Mouse (Mus musculus): ENCODE data around the gene Mettl22. TPM values are rescaled to one million over a fixed set of nuclear protein-coding genes. Genes with fewer than 3 reads are reported as not detected.
A peak's percentile ranks its signal among the peaks of the same experiment; 100 is the strongest.

The Mettl22 gene
- total RNA-seq (2021): 10 to 100 TPM; 26.4 to 27.9 TPM

DNA sequence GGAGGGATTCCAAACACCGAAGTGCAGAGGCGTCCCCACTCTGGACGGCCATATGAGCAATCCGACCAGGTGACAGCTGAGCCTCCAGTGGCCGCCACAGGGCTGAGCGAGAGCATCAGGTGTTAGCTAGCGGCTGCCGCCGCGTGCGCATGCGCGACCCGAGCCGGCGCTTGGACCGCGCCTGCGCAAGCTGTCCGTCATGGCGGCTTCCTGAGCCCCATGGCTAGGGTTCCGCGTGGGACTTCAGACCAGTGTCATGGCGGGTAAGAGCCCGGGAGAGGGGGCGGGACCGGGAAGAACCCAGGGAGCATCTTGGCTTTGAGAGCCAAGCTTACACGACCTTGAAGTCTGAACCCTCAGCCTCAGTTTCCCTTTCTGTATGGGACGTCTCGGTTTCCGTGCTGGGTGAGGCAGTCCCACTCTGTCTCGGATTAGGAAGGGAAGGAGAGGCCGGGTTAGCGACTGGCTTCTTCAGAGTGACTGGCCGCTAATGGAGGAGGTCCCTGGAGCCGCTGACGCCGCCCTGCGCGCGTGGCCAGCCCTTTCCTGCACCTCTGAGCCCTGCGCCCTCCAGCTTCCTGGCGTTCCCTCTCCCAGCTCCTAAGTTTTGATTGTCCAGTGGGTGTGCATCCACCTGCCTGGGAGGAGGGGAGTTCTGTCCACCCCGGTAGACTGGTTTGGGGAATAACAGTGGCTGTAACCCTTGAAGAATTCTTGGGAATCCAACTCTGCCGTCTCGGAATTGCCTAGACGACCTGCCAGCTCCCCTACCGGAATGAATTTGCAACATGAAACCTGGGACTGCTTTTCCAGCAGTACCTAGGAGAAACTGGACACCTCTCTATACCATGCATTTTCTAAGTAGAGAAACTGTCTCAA is at the start of gene Mettl22:
Gene Mettl22 (plus strand): TSS at position 186 of the 879 bp plus-strand sequence.
- intact Hi-C loops (cut with DNase I): loop anchor here (5.0 kb wide), 1 partner anchor 59 kb away; no protein-coding TSS in a partner anchor
- peak; percentile 89 to 93 for DNase-seq (ENCODE audit: low spot score in 2 of 2)

DNA sequence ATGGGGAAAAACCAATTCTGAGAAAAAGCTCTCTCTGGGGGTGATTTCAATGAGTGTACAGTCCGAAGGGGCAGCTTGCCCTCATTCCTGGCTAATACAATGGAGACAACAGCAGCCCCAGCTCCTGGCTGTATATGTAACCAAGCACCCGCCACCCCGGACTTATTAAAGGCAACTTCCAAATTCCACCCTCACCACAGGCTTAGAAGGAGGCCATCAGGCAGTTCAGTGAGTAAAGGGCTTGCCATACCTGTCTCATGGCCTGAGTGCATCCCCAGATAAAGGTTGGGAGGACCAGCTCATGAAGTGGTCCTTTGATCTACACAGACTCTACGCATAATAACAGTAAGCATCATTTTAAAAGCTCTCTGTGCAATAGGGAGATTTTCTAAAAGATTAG is 49.7 kb upstream of the Mettl22 start:
- no peak for DNase-seq (ENCODE audit: low spot score in 2 of 2)

DNA sequence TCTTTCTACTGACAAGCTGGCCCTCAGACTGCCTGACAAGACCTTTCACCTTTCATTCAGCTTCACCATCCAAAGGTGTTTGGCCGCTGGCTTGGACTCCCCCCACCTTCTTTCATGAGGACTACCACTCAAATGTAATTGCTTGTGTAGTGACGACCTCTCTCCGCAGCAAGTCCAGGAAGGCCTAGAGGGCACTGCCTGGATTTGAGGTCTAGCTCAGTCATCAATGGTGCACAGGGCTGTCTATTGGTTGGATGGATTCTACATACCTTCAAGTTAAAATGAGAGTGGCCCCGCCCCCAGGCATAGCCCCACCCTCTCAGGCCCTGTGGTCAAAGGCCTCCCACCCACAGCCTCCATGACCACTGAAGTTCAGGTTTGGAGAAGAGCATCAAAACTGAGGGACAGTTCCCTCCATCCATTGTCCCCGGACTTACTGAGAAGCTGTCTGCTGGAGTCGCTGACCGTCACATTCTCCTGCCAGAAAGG is 46.9 kb upstream of the Mettl22 start:
- intact Hi-C loops (cut with DNase I): no loop called here
- DNase-seq (ENCODE audit: low spot score in 2 of 2): no peak

More for the DNA sequence above, 49.7 kb upstream of the Mettl22 start:
- intact Hi-C loops (cut with DNase I): no loop called here

DNA sequence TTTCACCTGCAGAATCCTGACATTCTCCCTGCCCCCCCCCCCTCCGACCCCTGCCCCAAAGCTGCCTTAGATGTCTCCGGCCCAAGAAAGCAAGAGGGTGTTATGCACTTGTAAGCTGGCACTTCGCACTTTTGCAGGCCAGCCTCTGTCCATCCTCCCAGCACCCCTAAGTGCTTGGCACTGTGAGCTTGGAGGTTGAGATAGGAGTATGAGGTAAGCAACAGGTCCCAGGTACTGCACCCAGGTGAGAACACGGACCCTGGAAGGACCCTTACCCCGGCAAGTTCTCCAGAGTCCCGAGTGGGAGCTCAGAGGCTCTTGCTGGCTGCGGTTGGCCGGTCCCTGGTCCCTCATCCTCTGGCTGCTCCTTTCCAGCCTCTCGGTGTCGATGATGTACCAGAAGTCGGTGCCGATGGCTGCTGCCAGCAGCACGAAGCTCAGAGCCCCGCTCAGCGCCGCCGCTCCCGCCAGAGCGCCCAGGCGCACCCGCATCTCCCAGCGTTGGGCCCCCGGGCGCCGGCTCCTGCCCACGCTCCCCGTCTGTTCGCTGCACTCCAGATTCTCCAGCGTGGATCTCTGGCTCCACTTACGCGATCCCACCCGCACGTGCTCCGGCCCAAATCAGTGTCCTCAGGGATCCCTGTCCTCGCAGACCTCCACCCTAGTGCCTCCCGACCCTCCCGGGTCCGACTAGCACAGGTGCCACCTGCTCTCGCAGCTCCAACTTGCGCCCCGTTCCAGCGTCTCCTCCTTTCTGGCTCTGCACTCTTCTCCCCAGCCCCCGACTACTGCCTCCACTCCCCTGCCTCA is 46.2 kb upstream of the Mettl22 start:
- intact Hi-C loops (cut with DNase I): no loop called here
- peak; percentile 68 to 80 for DNase-seq (ENCODE audit: low spot score in 2 of 2)

DNA sequence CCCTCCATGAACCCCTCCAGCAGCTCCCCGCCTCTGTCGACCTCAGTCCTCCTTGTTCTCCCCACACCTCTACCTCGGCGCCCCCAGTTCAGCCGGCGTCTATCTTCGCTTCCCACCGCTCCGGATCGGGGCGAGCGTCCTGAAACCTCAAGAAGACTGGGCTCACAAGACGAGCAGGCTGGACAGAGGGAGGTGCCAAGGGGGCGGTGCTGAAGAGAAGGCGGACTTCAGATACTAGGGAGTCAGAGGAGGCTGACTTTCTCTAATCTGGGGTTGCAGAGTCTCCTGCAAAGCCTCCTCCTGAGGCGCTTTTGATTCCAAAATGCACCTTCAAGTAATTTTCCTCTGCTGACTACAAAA is 45.6 kb upstream of the Mettl22 start, which contains the start of gene Tmem114:
Gene Tmem114 (minus strand): TSS at position 166 of the 360 bp plus-strand sequence.
- no peak for DNase-seq (ENCODE audit: low spot score in 2 of 2)
- intact Hi-C loops (cut with DNase I): no loop called here

DNA sequence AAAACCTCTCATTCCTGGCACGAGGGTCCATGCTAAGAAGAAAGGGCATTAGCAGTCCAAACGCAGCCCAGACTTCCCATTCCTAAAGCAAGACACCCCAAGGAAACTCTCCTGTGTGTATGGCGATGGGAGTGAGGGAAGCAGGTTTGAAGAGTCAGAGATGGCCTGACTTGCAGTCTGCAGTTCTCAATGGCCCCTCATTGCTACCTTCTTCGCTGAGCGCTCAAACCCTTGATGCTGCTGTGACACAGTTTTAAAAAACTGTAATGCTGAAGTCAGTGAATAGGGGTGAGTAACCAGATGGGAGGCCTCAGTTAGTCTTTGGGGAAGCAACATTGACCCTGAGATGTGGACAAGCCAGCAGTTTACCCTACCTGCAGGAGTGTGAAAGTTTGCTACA is 44.9 kb upstream of the Mettl22 start:
- DNase-seq (ENCODE audit: low spot score in 2 of 2): no peak
- intact Hi-C loops (cut with DNase I): no loop called here

DNA sequence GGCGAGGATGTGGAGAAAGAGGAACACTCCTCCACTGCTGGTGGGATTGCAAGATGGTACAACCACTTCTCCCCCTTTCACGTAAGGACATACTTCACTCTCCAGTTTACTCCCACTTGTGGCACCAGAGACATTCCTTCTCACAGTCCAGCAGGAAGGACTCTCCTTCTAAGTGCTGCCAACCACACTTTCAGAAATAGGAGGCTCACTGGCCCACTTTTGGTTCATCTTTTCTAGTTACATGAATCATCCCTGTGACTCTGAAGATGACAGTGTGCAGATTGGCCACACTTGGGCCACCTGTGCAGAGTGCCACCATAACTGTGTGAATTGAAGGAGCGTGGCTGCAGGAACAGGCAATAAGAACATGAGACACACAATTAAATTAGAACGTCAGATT is 41.1 kb upstream of the Mettl22 start:
- intact Hi-C loops (cut with DNase I): no loop called here
- DNase-seq (ENCODE audit: low spot score in 2 of 2): no peak

DNA sequence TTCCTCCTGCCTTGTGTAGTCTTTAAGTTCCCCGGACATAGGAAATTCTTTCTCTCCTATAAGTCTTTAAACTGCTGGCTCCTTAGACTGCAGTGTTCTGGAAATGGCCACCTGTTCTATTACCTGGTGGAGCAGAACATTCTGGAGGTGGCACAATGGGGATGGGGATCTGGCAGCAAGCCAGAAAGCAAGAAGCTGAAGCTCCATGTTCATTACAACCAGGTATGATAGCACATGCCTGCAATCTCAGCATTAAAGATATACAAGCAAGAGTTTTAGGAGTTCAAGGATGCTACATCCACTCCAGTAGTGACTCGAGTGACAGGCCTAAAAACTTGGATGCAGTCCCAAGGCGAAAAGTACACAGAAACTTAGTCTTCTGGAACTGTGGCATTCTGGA is 38.0 kb upstream of the Mettl22 start:
- no peak for DNase-seq (ENCODE audit: low spot score in 2 of 2)
- intact Hi-C loops (cut with DNase I): no loop called here

DNA sequence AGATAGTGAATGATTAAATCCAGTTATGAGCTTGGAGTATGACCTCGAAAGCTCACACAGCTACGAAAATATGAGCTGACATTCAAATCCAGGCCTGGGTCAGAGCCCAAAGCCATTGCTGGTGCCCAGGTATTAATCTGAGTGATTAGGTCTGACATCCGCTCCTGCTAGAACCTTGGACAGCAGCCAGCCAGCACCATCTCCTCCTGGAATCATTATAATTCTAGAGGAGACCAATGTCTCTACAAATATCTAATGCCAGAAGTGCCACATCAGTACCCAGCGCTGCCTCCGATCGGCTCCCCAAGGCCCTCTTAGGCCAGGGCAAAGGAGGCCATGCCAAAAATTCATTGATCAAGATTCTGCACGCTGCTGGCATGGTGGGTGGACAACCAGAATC is 25.7 kb upstream of the Mettl22 start:
- no peak for DNase-seq (ENCODE audit: low spot score in 2 of 2)
- intact Hi-C loops (cut with DNase I): no loop called here

DNA sequence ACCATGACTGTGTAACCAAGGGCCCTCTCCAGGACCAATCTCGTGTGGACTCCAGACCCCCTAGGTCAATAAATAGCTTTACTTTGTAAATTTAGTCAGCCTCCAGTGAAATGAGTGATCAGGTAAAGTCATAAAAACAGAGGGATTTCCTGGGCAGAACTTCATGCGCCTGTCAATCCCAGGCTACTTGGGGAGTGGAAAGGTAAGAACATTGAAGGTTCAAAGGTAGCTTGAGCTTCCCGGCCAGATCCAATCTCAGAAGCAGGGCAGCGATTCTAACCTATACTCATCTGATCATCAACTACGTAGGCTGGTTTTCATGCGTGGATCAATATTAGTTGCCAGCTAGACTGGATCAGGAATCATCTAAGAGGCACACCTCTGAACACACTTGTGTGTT is 24.3 kb upstream of the Mettl22 start:
- intact Hi-C loops (cut with DNase I): no loop called here
- DNase-seq (ENCODE audit: low spot score in 2 of 2): no peak

DNA sequence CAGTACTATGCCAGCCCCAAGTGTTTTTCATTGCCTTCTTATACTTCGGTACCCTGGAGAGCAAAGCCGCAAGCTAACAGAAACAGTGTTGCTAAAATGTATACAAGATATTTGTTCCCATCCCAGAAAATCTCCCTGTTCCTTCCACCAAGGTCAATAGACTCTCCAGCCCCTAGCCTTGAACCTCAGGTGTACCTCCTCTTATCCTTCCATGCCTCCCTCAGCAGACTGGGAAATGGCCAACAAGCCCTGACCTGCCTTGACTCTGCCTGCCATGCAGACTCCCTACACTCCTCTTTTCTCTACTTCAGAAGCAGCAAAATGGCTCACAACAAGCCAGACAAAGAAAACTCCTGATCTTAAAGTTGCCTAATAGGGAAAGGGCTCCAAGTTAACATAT is 17.3 kb upstream of the Mettl22 start:
- DNase-seq (ENCODE audit: low spot score in 2 of 2): no peak
- intact Hi-C loops (cut with DNase I): no loop called here

DNA sequence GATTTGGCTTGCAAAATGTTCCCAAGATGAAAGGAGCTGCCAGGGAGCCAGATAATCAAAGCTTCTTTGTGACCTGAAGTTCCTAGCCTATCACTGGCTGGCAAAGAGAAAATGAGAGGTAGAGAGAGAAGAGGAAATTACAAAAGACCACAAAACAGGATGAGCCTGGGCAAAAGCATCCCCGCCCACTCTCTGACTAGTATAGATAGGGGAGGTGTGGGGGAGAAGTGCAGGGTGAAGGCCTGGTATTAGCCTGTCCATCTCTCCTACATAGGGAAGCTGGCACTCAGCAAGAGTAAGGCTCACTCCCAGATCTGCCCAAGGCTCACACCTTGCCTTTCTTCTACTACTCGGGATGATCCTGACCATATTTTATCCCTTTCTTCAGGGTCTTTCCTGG is 15.4 kb upstream of the Mettl22 start:
- no peak for DNase-seq (ENCODE audit: low spot score in 2 of 2)
- intact Hi-C loops (cut with DNase I): loop anchor here (5.0 kb wide), 1 partner anchor 43 kb away; no protein-coding TSS in a partner anchor

DNA sequence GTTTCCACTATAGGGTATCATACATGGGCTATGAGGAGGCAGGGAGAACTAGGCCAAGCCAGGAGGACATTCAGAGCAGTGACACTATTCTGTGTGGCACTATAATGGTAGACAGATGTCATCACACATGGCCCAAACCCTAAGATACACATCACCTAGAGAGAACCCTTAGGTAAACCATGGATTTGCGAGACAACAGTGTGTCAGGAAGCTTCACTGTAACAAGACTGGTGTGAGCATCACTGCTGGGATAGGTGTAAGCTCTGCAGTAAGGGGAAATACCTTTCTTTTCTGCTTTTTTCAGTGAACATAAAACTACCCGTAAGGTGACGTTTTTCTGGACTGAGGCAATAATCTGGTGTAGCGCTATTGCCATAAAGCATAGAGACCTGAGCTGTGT is 12.2 kb upstream of the Mettl22 start:
- DNase-seq (ENCODE audit: low spot score in 2 of 2): no peak
- intact Hi-C loops (cut with DNase I): loop anchor here (5.0 kb wide), 1 partner anchor 46 kb away; no protein-coding TSS in a partner anchor

DNA sequence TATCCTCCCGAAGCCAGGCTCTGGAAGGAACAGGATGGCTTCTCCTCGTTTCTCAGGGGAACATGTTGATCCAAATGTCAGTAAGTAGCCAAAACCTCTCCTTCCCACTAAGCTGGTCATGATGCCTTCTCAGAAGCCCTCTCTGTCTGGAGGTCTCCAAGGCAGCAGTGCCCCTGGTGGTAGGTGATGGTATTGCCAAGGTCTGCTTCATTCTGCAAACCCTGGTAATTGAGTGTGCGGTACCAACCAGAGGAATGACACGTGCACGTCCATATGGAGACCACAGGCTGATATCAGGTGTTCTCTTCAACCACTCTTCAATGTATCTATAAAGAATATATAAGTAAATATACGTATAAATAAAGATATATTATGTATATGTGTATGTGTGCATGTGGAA is 11.5 kb upstream of the Mettl22 start:
- peak; percentile 19 to 20 for DNase-seq (ENCODE audit: low spot score in 2 of 2)
- intact Hi-C loops (cut with DNase I): loop anchor here (5.0 kb wide), 1 partner anchor 47 kb away; no protein-coding TSS in a partner anchor

DNA sequence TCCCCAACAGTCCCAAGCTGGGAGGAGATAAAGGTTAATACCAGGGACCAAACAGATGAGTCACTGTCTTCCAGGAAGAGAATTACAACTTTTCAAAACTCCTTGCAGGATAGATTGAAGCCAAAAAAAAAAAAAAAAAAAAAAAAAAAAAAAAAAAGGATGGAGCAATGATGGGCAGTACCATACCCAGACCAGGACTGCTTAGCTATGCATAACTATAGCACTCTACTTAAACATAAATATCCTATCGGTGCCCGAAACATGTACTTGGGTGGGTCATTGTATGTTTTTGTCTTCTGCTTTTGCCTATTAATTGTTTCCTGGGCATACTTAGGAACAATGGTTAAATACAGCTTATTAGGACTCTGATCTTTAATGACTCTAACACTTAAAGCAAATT is 456 bp upstream of the Mettl22 start:
- intact Hi-C loops (cut with DNase I): loop anchor here (5.0 kb wide), 1 partner anchor 58 kb away; no protein-coding TSS in a partner anchor
- no peak for DNase-seq (ENCODE audit: low spot score in 2 of 2)

DNA sequence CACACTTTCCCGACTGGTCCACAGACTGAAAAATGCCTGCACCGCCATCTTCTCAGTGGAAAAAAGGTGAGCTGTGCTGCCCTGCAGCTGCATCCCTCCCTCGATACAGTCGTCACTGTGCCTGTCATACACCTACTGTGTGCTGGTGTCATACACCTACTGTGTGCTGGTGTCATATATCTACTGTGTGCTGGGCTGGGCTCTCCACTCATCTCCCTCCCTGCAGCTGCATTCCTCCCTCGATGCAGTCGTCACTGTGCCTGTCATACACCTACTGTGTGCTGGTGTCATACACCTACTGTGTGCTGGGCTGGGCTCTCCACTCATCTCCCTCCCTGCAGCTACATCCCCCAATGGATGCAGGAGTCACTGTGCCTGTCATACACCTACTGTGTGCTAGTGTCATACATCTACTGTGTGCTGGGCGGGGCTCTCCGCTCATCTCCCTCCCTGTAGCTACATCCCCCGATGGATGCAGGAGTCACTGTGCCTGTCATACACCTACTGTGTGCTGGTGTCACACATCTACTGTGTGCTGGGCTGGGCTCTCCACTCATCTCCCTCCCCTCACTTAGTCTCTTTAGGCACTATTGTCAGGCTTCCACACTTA is 16.9 kb downstream of the Mettl22 start:
- intact Hi-C loops (cut with DNase I): no loop called here
- no peak for DNase-seq (ENCODE audit: low spot score in 2 of 2)

DNA sequence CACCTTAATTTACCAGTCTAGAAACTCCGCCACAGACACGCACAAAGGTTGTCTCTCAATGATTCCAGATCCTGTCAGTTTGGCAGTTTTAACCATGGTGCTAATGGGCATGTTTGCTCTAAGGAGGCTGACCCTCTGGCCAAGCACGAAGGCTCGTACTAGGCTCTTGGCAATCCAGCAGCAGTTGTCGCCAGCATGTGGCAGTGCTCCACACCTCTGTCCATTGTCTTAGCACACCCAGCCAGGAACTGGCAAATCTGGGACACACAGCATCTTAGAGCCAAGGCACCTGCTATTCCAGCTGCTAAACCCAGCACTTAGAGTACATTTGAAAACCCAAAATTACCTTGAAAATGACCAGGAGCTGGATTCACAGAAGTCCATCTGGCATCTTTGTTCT is 18.8 kb downstream of the Mettl22 start:
- DNase-seq (ENCODE audit: low spot score in 2 of 2): no peak
- intact Hi-C loops (cut with DNase I): no loop called here

DNA sequence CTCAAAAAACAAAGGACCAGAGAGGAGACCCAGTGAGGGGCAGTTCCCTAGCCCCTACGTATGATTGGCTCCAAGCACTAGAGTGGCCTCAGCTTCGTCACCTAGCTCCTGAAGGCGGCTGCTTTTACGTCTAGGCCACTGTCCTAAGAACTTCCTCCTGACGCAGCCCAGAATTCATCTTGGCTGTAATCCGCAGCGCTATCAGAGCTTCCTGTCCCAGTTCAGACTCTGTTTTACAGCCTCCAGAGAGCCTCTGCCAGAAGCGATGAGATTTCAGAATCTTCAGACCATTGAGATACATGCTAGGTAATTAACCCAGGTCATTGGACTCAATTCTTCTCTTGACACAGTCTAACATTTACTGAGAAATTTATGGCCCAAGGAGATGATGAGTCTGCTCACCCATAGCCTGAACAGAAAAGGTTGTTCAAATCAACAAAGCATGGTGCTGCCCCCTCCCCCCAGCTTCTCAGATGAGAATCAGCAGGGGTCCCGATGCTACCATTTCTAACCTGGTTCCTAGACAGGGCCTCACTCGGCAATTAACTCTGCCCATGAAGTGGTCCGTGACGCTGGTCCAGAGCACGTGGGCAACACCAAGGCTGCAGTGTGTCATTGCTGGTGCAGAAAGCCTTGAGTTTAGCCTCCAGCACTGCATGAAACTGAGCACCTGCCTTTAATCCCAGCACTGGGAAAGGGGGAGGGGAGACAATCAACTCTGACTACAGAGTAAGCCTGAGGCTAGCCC is 21.3 kb downstream of the Mettl22 start:
- intact Hi-C loops (cut with DNase I): loop anchor here (2.0 kb wide), 1 partner anchor 79 kb away; no protein-coding TSS in a partner anchor
- DNase-seq (ENCODE audit: low spot score in 2 of 2): no peak

DNA sequence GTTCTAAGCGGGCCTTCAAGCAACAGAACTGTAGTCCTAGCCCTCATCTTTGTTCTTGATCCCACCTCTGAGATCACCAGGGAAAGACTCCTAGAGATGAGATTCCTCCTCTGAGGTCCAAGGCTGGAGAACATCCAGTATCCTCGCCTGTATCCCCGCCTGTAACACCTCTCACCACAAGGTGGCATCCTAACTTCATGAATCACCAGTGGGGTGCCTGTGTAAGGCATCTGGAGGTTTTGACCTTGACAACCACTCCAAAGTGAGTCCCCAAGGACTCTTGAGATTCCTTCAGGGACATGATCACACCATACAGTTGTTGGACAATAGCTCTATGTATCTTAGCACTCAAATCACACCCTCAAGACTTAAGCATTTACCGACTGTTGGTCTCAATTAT is 23.7 kb downstream of the Mettl22 start:
- DNase-seq (ENCODE audit: low spot score in 2 of 2): peak in 1 of 2 experiments; percentile 46
- intact Hi-C loops (cut with DNase I): loop anchor here (2.0 kb wide), 1 partner anchor 181 kb away; no protein-coding TSS in a partner anchor

Data from left cerebral cortex, postnatal 36 days (tissue).